Mouse (Mus musculus) forebrain, embryonic 10.5 days (tissue): ENCODE measurements around the gene Polr3a. TPM values are rescaled to one million over a fixed set of nuclear protein-coding genes. Genes with fewer than 3 reads are reported as not detected.
"Not testable (repeated sequence)": the region's sequence is repeated elsewhere in the genome, so short reads cannot be mapped to it uniquely, and the experiment has no call there.

Experiments
- DNase-seq: peaks from one replicate; pipeline ENCODE4 v3.0.0-alpha.2; 2017; ENCODE audit warnings: low spot score; ENCODE audit errors: extremely low spot score
- H3K27ac ChIP-seq: fragments of 300-500 bp; sonication (generic); 2 replicates; pipeline ENCODE4 v1.5.1; 2016; ENCODE audit warnings: mild to moderate bottlenecking
- H3K27me3 ChIP-seq: fragments of 300-500 bp; sonication (generic); 2 replicates; pipeline ENCODE4 v1.6.1; 2016; ENCODE audit warnings: mild to moderate bottlenecking; ENCODE audit not compliant: poor library complexity, severe bottlenecking
- H3K36me3 ChIP-seq: fragments of 300-500 bp; sonication (generic); replicated peaks from 2 replicates; pipeline ENCODE4 v1.6.1; 2016; ENCODE audit warnings: mild to moderate bottlenecking, moderate library complexity
- H3K4me1 ChIP-seq: fragments of 300-500 bp; sonication (generic); 2 replicates; pipeline ENCODE4 v1.6.1; 2016
- H3K4me3 ChIP-seq: fragments of 300-500 bp; sonication (generic); 2 replicates; pipeline ENCODE4 v1.5.1; 2016; ENCODE audit warnings: mild to moderate bottlenecking, moderate library complexity
- H3K9me3 ChIP-seq: fragments of 300-500 bp; sonication (generic); 2 replicates; pipeline ENCODE4 v1.6.1; 2016; ENCODE audit warnings: mild to moderate bottlenecking, moderate library complexity
- WGBS: fragments of 180-500 bp; shearing (Covaris S2); methylation state at CpG from one replicate; pipeline ENCODE4 v1.1.7; 2016; 5-methylcytosine and 5-hydroxymethylcytosine counted together
- polyA plus RNA-seq: library from polyadenylated mRNA; unstranded; fragments of >200 nt; fragmentation: Nextera tagmentation; extraction: Ambion mirVana; gene quantifications from 2 replicates; pipeline ENCODE4 v1.2.1, GENCODE M21; 2016

Gene Polr3a
- polyA plus RNA-seq, 1 experiment from 2014 or later: 21.3 TPM

GRCm38 (mm10) chr14:24486241-24486767 lies 554 bp downstream of the Polr3a start:
- 8% methylated on average over 13 of the region's 13 CpGs for WGBS
- H3K9me3 ChIP-seq: no peaks in the 10 kb centered on the region
- H3K36me3 ChIP-seq: peaks cover 33% of the 10 kb centered on the region
- no peaks in the 10 kb centered on the region for H3K27me3 ChIP-seq
- DNase-seq: no peak
- peak overlapping the region; percentile 76 for H3K4me3 ChIP-seq
- H3K4me1 ChIP-seq: peaks cover 11% of the 10 kb centered on the region
- peak overlapping the region; percentile 86 for H3K27ac ChIP-seq

DNA sequence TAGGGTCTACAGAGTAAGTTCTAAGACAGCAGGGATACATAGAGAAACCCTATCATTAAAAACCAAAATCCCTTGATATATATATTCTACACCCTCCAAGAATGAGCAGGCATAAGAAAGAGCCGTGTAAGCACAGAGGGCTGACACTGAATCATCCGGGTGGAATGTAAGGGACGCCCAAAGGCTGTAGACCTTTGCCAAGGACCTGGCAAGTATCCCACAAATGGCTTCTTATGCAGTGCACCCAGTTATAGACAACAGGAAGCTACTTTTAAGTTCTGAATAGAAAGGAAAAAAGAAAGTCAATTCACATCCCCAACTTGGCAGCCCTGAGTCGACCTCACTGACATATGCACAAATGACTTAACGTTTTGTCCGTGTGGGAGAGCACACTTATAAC lies 18.1 kb downstream of the Polr3a start:
- Histone ChIP-seq H3K27me3 (no peaks in the 10 kb centered on the region), H3K9me3 (no peaks in the 10 kb centered on the region), H3K4me1 (no peaks in the 10 kb centered on the region), H3K27ac (no peak overlapping the region), H3K36me3 (peaks cover 99% of the 10 kb centered on the region), H3K4me3 (no peak overlapping the region)
- no peak for DNase-seq
- WGBS: 92% methylated on average over 6 of the region's 6 CpGs

DNA sequence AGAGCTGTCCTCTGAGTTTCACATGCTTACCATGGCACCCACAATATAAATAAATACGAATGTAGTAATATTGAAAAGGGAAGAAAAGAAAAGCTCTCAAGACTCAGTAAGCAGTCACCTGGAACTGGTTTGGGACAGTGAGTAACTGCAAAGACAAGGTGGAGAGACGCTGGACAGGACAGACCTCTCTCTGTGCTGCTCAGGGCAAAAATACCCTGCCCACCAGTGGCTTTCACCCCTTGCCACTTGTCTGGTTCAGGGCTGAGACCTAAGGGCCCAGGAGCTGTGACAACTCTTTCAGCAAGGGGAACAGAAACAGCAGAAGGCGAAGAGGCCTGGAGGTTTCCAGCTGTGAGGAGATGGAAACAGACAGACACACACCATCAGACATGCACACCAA lies 28.7 kb downstream of the Polr3a start:
- Histone ChIP-seq H3K27ac (no peak overlapping the region), H3K9me3 (no peaks in the 10 kb centered on the region), H3K36me3 (peaks cover 100% of the 10 kb centered on the region), H3K4me1 (no peaks in the 10 kb centered on the region), H3K27me3 (no peaks in the 10 kb centered on the region), H3K4me3 (no peak overlapping the region)
- DNase-seq: no peak
- 89% methylated on average over 3 of the region's 3 CpGs for WGBS

- not testable (repeated sequence) for H3K4me1 ChIP-seq, H3K9me3 ChIP-seq, DNase-seq, H3K4me3 ChIP-seq, H3K27me3 ChIP-seq, H3K27ac ChIP-seq
- H3K36me3 ChIP-seq: peaks cover 19% of the 10 kb centered on the region
- WGBS: 86% methylated on average over 4 of the region's 4 CpGs
Measured at GRCm38 (mm10) chr14:24443529-24443928, 43.3 kb downstream of the Polr3a start.

Other genes with a start within 250 kb of the Polr3a start
- 15.0 and 16.5 TPM in 2 replicates for gene Dlg5, start 241.1 kb downstream of the Polr3a start, polyA plus RNA-seq
- not detected in 2 replicates for gene E330034G19Rik, start 193.8 kb downstream of the Polr3a start, polyA plus RNA-seq
- 1,109 and 1,125 TPM in 2 replicates for gene Rps24, start 67 bp upstream of the Polr3a start, polyA plus RNA-seq